Mouse (Mus musculus) ovary, postnatal 14 days (tissue): Measurements from ENCODE around the gene 1190007I07Rik.
"Not testable (repeated sequence)": the region's sequence is repeated elsewhere in the genome, so short reads cannot be mapped to it uniquely, and the experiment has no call there.

Source experiments
- DNase-seq: peaks from one replicate; pipeline ENCODE4 v3.0.0; 2022; ENCODE audit warnings: low spot score

Gene 1190007I07Rik

GRCm38 (mm10) chr10:82629111-82629585 is 6.1 kb upstream of the 1190007I07Rik start:
- no peak for DNase-seq

GRCm38 (mm10) chr10:82623553-82623932 is 515 bp upstream of the 1190007I07Rik start:
- DNase-seq = not testable (repeated sequence)

GRCm38 (mm10) chr10:82622235-82622634 is 793 bp downstream of the 1190007I07Rik start:
- no peak for DNase-seq

GRCm38 (mm10) chr10:82594421-82594820 is 28.6 kb downstream of the 1190007I07Rik start:
- DNase-seq = not testable (repeated sequence)

- not testable (repeated sequence) for DNase-seq
Observed at GRCm38 (mm10) chr10:82589673-82590072, 33.4 kb downstream of the 1190007I07Rik start.

- DNase-seq = not testable (repeated sequence)
Observed at GRCm38 (mm10) chr10:82571091-82571490, 51.9 kb downstream of the 1190007I07Rik start.
